Mouse (Mus musculus): ENCODE measurements around the gene Rpn2.

DNA sequence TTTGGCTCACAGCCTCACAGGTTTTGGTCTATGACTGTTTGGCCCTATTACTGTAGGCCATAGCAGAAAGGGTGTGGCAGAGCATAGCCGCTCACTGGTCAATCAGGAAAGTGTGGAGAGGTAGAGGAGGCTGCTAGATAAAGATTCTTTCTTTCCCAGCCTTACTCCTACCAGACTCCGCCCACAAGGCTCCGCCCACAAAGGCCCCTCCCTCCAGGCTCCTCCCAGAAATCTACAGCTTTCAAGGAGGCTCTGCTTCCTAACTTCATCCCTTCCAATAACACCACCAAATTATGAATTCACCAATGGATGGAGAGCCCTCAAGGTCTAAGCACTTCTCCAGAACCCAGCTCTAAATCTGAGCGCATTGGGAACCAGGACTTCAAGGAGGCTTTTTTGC lies 74.4 kb downstream of the Rpn2 start:
- TF ChIP-seq CTCF (IDR thresholded peaks at IDR 0.05; ENCODE audit: low read depth, low read length): no peak
- no peak for TF ChIP-seq POLR2A (IDR thresholded peaks at IDR 0.05; ENCODE audit: insufficient read depth, low read length)
- no peak for TF ChIP-seq EP300 (IDR thresholded peaks at IDR 0.05; ENCODE audit: insufficient read depth, low read depth, low read length)

All from ES-Bruce4 (cell line).